Comparison of ENCODE assay signal across 20 mouse cellular contexts in genomic region chr17:63445212-63445611, GRCm38 (mm10). TPM values are rescaled to one million over a fixed set of nuclear protein-coding genes. Genes with fewer than 3 reads are reported as not detected.
DNase-seq lines count a peak whose midpoint lies in the region; ATAC-seq and TF ChIP-seq lines count a peak whose summit lies in the region.
"Had no signal": no experiment of that assay in that cellular context is flagged by ENCODE, and none has a peak within 500 bp of the region (broad histone marks: within the 10 kb centered on the region; RNA-seq: fewer than 3 reads in every experiment).

No protein-coding gene starts in this region.

- H3K4me2 ChIP-seq in heart, embryonic 16.5 days (ENCODE audit: low read depth, low read length): no peak overlapping the region
- peak overlapping the region; percentile 41 for H3K4me2 ChIP-seq in midbrain, embryonic 13.5 days (replicated peaks)
- no peak overlapping the region for H3K4me2 ChIP-seq in midbrain, postnatal 0 days (ENCODE audit: low read depth, low read length, poor library complexity, severe bottlenecking)
- H3K4me2 ChIP-seq in forebrain, embryonic 13.5 days: no peak overlapping the region
- H3K4me2 ChIP-seq: embryonic facial prominence, embryonic 15.5 days; heart, embryonic 11.5 days; heart, embryonic 15.5 days; hindbrain, embryonic 12.5 days had no signal

- no peak overlapping the region for H3K9ac ChIP-seq in heart, embryonic 16.5 days (ENCODE audit: low read length)
- peak overlapping the region; percentile 28; the same call in 1 of the 2 replicates for H3K9ac ChIP-seq in midbrain, embryonic 13.5 days (replicated peaks)
- H3K9ac ChIP-seq in midbrain, postnatal 0 days (replicated peaks; ENCODE audit: low read length, poor library complexity, severe bottlenecking): no peak overlapping the region
- no peak overlapping the region for H3K9ac ChIP-seq in forebrain, embryonic 13.5 days
- H3K9ac ChIP-seq: embryonic facial prominence, embryonic 15.5 days; heart, embryonic 15.5 days; hindbrain, embryonic 12.5 days had no signal

- H3K27ac ChIP-seq in heart, embryonic 16.5 days (ENCODE audit: low read length): peak overlapping the region; percentile 25
- peak overlapping the region; percentile 52 for H3K27ac ChIP-seq in midbrain, embryonic 10.5 days (replicated peaks)
- H3K27ac ChIP-seq in midbrain, embryonic 13.5 days: peak overlapping the region; percentile 76
- H3K27ac ChIP-seq in midbrain, postnatal 0 days (ENCODE audit: low read depth, low read length): peak overlapping the region; percentile 59; the same call in 1 of the 2 replicates
- no peak overlapping the region for H3K27ac ChIP-seq in forebrain, embryonic 13.5 days
- H3K27ac ChIP-seq: embryonic facial prominence, embryonic 15.5 days; hindbrain, embryonic 12.5 days had no signal

- H3K4me3 ChIP-seq in heart, embryonic 16.5 days (ENCODE audit: low read length): no peak overlapping the region
- H3K4me3 ChIP-seq in midbrain, embryonic 10.5 days: no peak overlapping the region
- H3K4me3 ChIP-seq in midbrain, embryonic 13.5 days (replicated peaks): peak overlapping the region; percentile 13; the same call in 1 of the 2 replicates
- no peak overlapping the region for H3K4me3 ChIP-seq in midbrain, postnatal 0 days (ENCODE audit: low read depth, low read length)
- H3K4me3 ChIP-seq in forebrain, embryonic 13.5 days: no peak overlapping the region
- H3K4me3 ChIP-seq: embryonic facial prominence, embryonic 15.5 days; heart, embryonic 15.5 days; hindbrain, embryonic 12.5 days had no signal

- H3K27me3 ChIP-seq in heart, embryonic 16.5 days (ENCODE audit: control insufficient read depth, insufficient read depth, low read length): no peaks in the 10 kb centered on the region
- no peaks in the 10 kb centered on the region for H3K27me3 ChIP-seq in midbrain, embryonic 10.5 days (ENCODE audit: low read depth, poor library complexity, severe bottlenecking)
- no peaks in the 10 kb centered on the region for H3K27me3 ChIP-seq in midbrain, embryonic 13.5 days
- H3K27me3 ChIP-seq in midbrain, postnatal 0 days (ENCODE audit: insufficient read depth, low read length): no peaks in the 10 kb centered on the region
- no peaks in the 10 kb centered on the region for H3K27me3 ChIP-seq in forebrain, embryonic 13.5 days
- H3K27me3 ChIP-seq: embryonic facial prominence, embryonic 15.5 days; heart, embryonic 15.5 days; hindbrain, embryonic 12.5 days had no signal

- TF ChIP-seq CTCF in midbrain, postnatal 0 days (IDR thresholded peaks at IDR 0.05): no peak

- no peak for DNase-seq in heart, adult 9 months (ENCODE audit: low spot score in 2 of 2)
- DNase-seq in midbrain, embryonic 10.5 days (ENCODE audit: low spot score): no peak
- DNase-seq in midbrain, postnatal 0 days (ENCODE audit: low spot score): no peak
- no peak for DNase-seq in retina, embryonic 14.5 days (ENCODE audit: low spot score)
- DNase-seq: adrenal gland, postnatal 10 days; cerebellum, adult 11 months; cerebellum, adult 8-10 months; cerebellum, postnatal 14 days; embryo, embryonic 11 days; gastrocnemius, postnatal 36 days; heart, adult 18-20 months; heart, postnatal 4 days had no signal

- H3K36me3 ChIP-seq in heart, embryonic 16.5 days (ENCODE audit: control insufficient read depth, insufficient read depth): no peaks in the 10 kb centered on the region
- H3K36me3 ChIP-seq in midbrain, embryonic 10.5 days: 0 out of 2 replicates have a peak, but pooled peaks cover 7% of the 10 kb centered on the region
- 0 out of 2 replicates have a peak, but pooled peaks cover 4% of the 10 kb centered on the region for H3K36me3 ChIP-seq in midbrain, embryonic 13.5 days
- no peaks in the 10 kb centered on the region for H3K36me3 ChIP-seq in midbrain, postnatal 0 days (ENCODE audit: insufficient read depth, low read length)
- no peaks in the 10 kb centered on the region for H3K36me3 ChIP-seq in forebrain, embryonic 13.5 days (ENCODE audit: poor library complexity, severe bottlenecking)
- H3K36me3 ChIP-seq: embryonic facial prominence, embryonic 15.5 days; heart, embryonic 15.5 days; hindbrain, embryonic 12.5 days had no signal

- H3K4me1 ChIP-seq in heart, embryonic 16.5 days (ENCODE audit: control insufficient read depth, insufficient read depth, low read length): peaks cover 4% of the 10 kb centered on the region; the same call in 1 of the 2 replicates
- H3K4me1 ChIP-seq in midbrain, embryonic 10.5 days: peaks cover 18% of the 10 kb centered on the region
- peaks cover 8% of the 10 kb centered on the region; the same call in 1 of the 2 replicates for H3K4me1 ChIP-seq in midbrain, embryonic 13.5 days (replicated peaks)
- peaks cover 3% of the 10 kb centered on the region for H3K4me1 ChIP-seq in midbrain, postnatal 0 days (ENCODE audit: insufficient read depth, low read length)
- no peaks in the 10 kb centered on the region for H3K4me1 ChIP-seq in forebrain, embryonic 13.5 days
- H3K4me1 ChIP-seq: embryonic facial prominence, embryonic 15.5 days; hindbrain, embryonic 12.5 days had no signal

- ATAC-seq in heart, embryonic 16.5 days (replicated peaks; ENCODE audit: extremely low read depth, insufficient read depth, low FRiP score): no peak
- ATAC-seq in midbrain, embryonic 13.5 days: peak; percentile 49; the same call in 1 of the 2 replicates
- no peak for ATAC-seq in midbrain, postnatal 0 days (ENCODE audit: low FRiP score)
- ATAC-seq in forebrain, embryonic 13.5 days: no peak
- ATAC-seq: forebrain, embryonic 16.5 days had no signal

- no peaks in the 10 kb centered on the region for H3K9me3 ChIP-seq in heart, embryonic 16.5 days (replicated peaks; ENCODE audit: control insufficient read depth, low read length)
- no peaks in the 10 kb centered on the region for H3K9me3 ChIP-seq in midbrain, embryonic 10.5 days (replicated peaks)
- no peaks in the 10 kb centered on the region; the same call in 1 of the 2 replicates for H3K9me3 ChIP-seq in midbrain, embryonic 13.5 days
- no peaks in the 10 kb centered on the region for H3K9me3 ChIP-seq in midbrain, postnatal 0 days (ENCODE audit: low read length)
- no peaks in the 10 kb centered on the region for H3K9me3 ChIP-seq in forebrain, embryonic 13.5 days (replicated peaks)
- H3K9me3 ChIP-seq: embryonic facial prominence, embryonic 15.5 days; heart, embryonic 15.5 days; hindbrain, embryonic 12.5 days had no signal

- 89% methylated on average over 4 of the region's 4 CpGs for WGBS in heart, embryonic 16.5 days
- 85% methylated on average over 4 of the region's 4 CpGs for WGBS in midbrain, embryonic 10.5 days
- WGBS in midbrain, embryonic 13.5 days: 50% methylated on average over 4 of the region's 4 CpGs
- WGBS in midbrain, postnatal 0 days: 51% methylated on average over 4 of the region's 4 CpGs
- 71% methylated on average over 4 of the region's 4 CpGs for WGBS in forebrain, embryonic 13.5 days

RNA-seq across cellular contexts. Expression of gene Fbxl17, which starts 54.6 kb away (rescaled TPM):
- 13.5 and 14.3 TPM in 2 replicates for polyA plus RNA-seq in heart, embryonic 16.5 days (2015; fragmentation: Nextera tagmentation; extraction: Ambion mirVana)
- polyA plus RNA-seq in midbrain, embryonic 10.5 days (2016; fragmentation: Nextera tagmentation; extraction: Ambion mirVana): 3.7 and 6.6 TPM in 2 replicates
- polyA plus RNA-seq in midbrain, embryonic 13.5 days (2015; fragmentation: Nextera tagmentation; extraction: Ambion mirVana): 28.5 and 29.0 TPM in 2 replicates
- total RNA-seq in midbrain, postnatal 0 days (2014; rRNA removed): 39.2 and 46.0 TPM in 2 replicates
- 16.3 and 16.6 TPM in 2 replicates for polyA plus RNA-seq in midbrain, postnatal 0 days (2015; fragmentation: Nextera tagmentation; extraction: Ambion mirVana)
- 5.6 and 7.0 TPM in 2 replicates for polyA plus RNA-seq in forebrain, embryonic 13.5 days (2015; fragmentation: Nextera tagmentation; extraction: Ambion mirVana)
